Mouse (Mus musculus): ENCODE data around the gene Gm11565. TPM values are rescaled to one million over a fixed set of nuclear protein-coding genes. Genes with fewer than 3 reads are reported as not detected.

The Gm11565 gene
- polyA plus RNA-seq, 1 experiment from 2014 or later = not detected

Other genes with a start within 250 kb of the Gm11565 start
- not detected in 2 replicates for gene Krtap4-6, start 248.8 kb upstream of the Gm11565 start, polyA plus RNA-seq (2014; fragmentation: Nextera tagmentation; extraction: Ambion mirVana)
- not detected in 2 replicates for gene Gm14190, start 224.0 kb upstream of the Gm11565 start, polyA plus RNA-seq (2014; fragmentation: Nextera tagmentation; extraction: Ambion mirVana)
- gene Gm14180, start 180.5 kb upstream of the Gm11565 start, polyA plus RNA-seq (2014; fragmentation: Nextera tagmentation; extraction: Ambion mirVana) = not detected in 2 replicates
- not detected in 2 replicates for gene Gm11595, start 141.8 kb upstream of the Gm11565 start, polyA plus RNA-seq (2014; fragmentation: Nextera tagmentation; extraction: Ambion mirVana)
- gene Krtap4-8, start 134.0 kb upstream of the Gm11565 start, polyA plus RNA-seq (2014; fragmentation: Nextera tagmentation; extraction: Ambion mirVana) = not detected in 2 replicates
- not detected in 2 replicates for gene Krtap4-9, start 129.6 kb upstream of the Gm11565 start, polyA plus RNA-seq (2014; fragmentation: Nextera tagmentation; extraction: Ambion mirVana)
- not detected in 2 replicates for gene Gm11596, start 121.3 kb upstream of the Gm11565 start, polyA plus RNA-seq (2014; fragmentation: Nextera tagmentation; extraction: Ambion mirVana)
- gene Gm11569, start 115.8 kb upstream of the Gm11565 start, polyA plus RNA-seq (2014; fragmentation: Nextera tagmentation; extraction: Ambion mirVana) = not detected in 2 replicates
- gene Gm11554, start 110.3 kb upstream of the Gm11565 start, polyA plus RNA-seq (2014; fragmentation: Nextera tagmentation; extraction: Ambion mirVana) = not detected in 2 replicates
- not detected in 2 replicates for gene Krtap4-13, start 104.9 kb upstream of the Gm11565 start, polyA plus RNA-seq (2014; fragmentation: Nextera tagmentation; extraction: Ambion mirVana)
- not detected in 2 replicates for gene Gm11564, start 99.1 kb upstream of the Gm11565 start, polyA plus RNA-seq (2014; fragmentation: Nextera tagmentation; extraction: Ambion mirVana)
- gene 2300003K06Rik, start 76.7 kb upstream of the Gm11565 start, polyA plus RNA-seq (2014; fragmentation: Nextera tagmentation; extraction: Ambion mirVana) = not detected in 2 replicates
- not detected in 2 replicates for gene Krtap4-16, start 63.1 kb upstream of the Gm11565 start, polyA plus RNA-seq (2014; fragmentation: Nextera tagmentation; extraction: Ambion mirVana)
- gene Gm11568, start 56.8 kb upstream of the Gm11565 start, polyA plus RNA-seq (2014; fragmentation: Nextera tagmentation; extraction: Ambion mirVana) = not detected in 2 replicates
- not detected in 2 replicates for gene Gm11559, start 50.3 kb upstream of the Gm11565 start, polyA plus RNA-seq (2014; fragmentation: Nextera tagmentation; extraction: Ambion mirVana)
- not detected in 2 replicates for gene Krtap9-1, start 41.4 kb upstream of the Gm11565 start, polyA plus RNA-seq (2014; fragmentation: Nextera tagmentation; extraction: Ambion mirVana)
- not detected in 2 replicates for gene Gm11567, start 35.6 kb upstream of the Gm11565 start, polyA plus RNA-seq (2014; fragmentation: Nextera tagmentation; extraction: Ambion mirVana)
- not detected in 2 replicates for gene Krtap31-1, start 6.8 kb upstream of the Gm11565 start, polyA plus RNA-seq (2014; fragmentation: Nextera tagmentation; extraction: Ambion mirVana)
- not detected in 2 replicates for gene Krtap31-2, start 21.5 kb downstream of the Gm11565 start, polyA plus RNA-seq (2014; fragmentation: Nextera tagmentation; extraction: Ambion mirVana)
- not detected in 2 replicates for gene Krtap9-5, start 33.7 kb downstream of the Gm11565 start, polyA plus RNA-seq (2014; fragmentation: Nextera tagmentation; extraction: Ambion mirVana)
- gene Krtap29-1, start 64.3 kb downstream of the Gm11565 start, polyA plus RNA-seq (2014; fragmentation: Nextera tagmentation; extraction: Ambion mirVana) = not detected in 2 replicates
- 0.09 TPM in 1 of 2 replicates, not detected in the other for gene Krtap16-1, start 71.8 kb downstream of the Gm11565 start, polyA plus RNA-seq (2014; fragmentation: Nextera tagmentation; extraction: Ambion mirVana)
- gene Krtap17-1, start 79.2 kb downstream of the Gm11565 start, polyA plus RNA-seq (2014; fragmentation: Nextera tagmentation; extraction: Ambion mirVana) = 0.30 TPM in 1 of 2 replicates, not detected in the other
- gene Krt33a, start 101.5 kb downstream of the Gm11565 start, polyA plus RNA-seq (2014; fragmentation: Nextera tagmentation; extraction: Ambion mirVana) = not detected in 2 replicates
- not detected in 2 replicates for gene Krt33b, start 115.1 kb downstream of the Gm11565 start, polyA plus RNA-seq (2014; fragmentation: Nextera tagmentation; extraction: Ambion mirVana)
- not detected in 2 replicates for gene Krt34, start 126.8 kb downstream of the Gm11565 start, polyA plus RNA-seq (2014; fragmentation: Nextera tagmentation; extraction: Ambion mirVana)
- not detected in 2 replicates for gene Krt31, start 135.8 kb downstream of the Gm11565 start, polyA plus RNA-seq (2014; fragmentation: Nextera tagmentation; extraction: Ambion mirVana)
- not detected in 2 replicates for gene Krt32, start 173.5 kb downstream of the Gm11565 start, polyA plus RNA-seq (2014; fragmentation: Nextera tagmentation; extraction: Ambion mirVana)
- gene Krt35, start 181.5 kb downstream of the Gm11565 start, polyA plus RNA-seq (2014; fragmentation: Nextera tagmentation; extraction: Ambion mirVana) = not detected in 2 replicates
- not detected in 2 replicates for gene Krt36, start 190.9 kb downstream of the Gm11565 start, polyA plus RNA-seq (2014; fragmentation: Nextera tagmentation; extraction: Ambion mirVana)
- gene Krt13, start 206.8 kb downstream of the Gm11565 start, polyA plus RNA-seq (2014; fragmentation: Nextera tagmentation; extraction: Ambion mirVana) = not detected in 2 replicates
- 0.17 and 0.22 TPM in 2 replicates for gene Krt15, start 221.2 kb downstream of the Gm11565 start, polyA plus RNA-seq (2014; fragmentation: Nextera tagmentation; extraction: Ambion mirVana)
- gene Krt19, start 233.9 kb downstream of the Gm11565 start, polyA plus RNA-seq (2014; fragmentation: Nextera tagmentation; extraction: Ambion mirVana) = 0.22 and 1.2 TPM in 2 replicates